Mouse (Mus musculus): ENCODE measurements around the gene Serpina5. TPM values are rescaled to one million over a fixed set of nuclear protein-coding genes. Genes with fewer than 3 reads are reported as not detected.
A peak's percentile ranks its signal among the peaks of the same experiment; 100 is the strongest.

Gene Serpina5
- polyA plus RNA-seq, 1 experiment: not detected

DNA sequence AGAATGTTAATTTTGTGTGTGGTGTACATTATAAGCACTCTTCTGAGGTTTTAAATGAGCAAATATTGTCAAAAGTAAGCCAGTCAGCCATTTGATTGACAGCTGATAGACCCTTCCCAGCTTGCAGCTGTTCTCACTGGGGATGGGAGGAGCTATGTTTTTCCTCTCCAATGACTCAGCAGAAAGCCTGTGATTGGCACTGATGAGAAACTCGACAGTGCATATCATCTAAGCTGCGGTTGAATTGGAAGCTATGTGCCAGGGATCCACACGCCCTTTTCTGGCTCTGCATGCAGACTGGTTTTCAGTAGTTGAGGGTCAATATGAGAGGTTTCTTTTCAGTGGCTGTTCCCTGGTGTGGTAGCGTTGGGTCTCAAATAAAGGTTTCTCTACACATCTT is 36.4 kb upstream of the Serpina5 start:
- WGBS: 29% methylated on average over 4 of the region's 4 CpGs
- H3K27ac ChIP-seq (ENCODE audit: insufficient read depth, low read depth, low read length): 0 out of 2 replicates have a peak overlapping the region, but pooled peaks have one; percentile 18
- no peak for TF ChIP-seq CTCF (IDR thresholded peaks at IDR 0.05; ENCODE audit: extremely low read depth, insufficient read length, insufficient replicate concordance, low read depth, low read length)
- TF ChIP-seq POLR2A (IDR thresholded peaks at IDR 0.05; ENCODE audit: low read depth, low read length): no peak

DNA sequence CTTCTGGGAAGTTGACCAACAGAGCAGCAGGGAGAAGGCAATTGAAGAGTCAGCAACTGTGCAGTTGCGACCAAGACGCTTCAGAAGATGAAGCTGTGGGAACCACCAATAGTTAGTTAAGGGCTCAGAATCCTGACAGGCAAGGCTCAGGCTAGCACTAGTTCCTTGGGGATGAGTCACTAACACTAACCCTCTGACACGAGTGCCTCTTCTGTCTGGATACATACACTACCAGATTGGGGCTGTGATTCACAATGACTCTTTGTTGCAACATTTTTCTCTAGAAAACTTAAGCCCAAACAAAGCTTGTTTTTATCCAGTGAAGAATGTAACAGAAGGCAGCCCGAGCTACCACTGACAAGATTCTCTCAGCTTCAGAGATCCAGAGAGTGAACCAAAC is 35.9 kb upstream of the Serpina5 start:
- WGBS: 65% methylated on average over 4 of the region's 4 CpGs
- no peaks in the 10 kb centered on the region for H3K27me3 ChIP-seq (ENCODE audit: control insufficient read depth, insufficient read depth, low read length)
- H3K4me3 ChIP-seq (ENCODE audit: low read depth, low read length): no peak overlapping the region
- peak overlapping the region; percentile 49; the same call in 1 of the 2 replicates for H3K27ac ChIP-seq (ENCODE audit: insufficient read depth, low read depth, low read length)
- TF ChIP-seq POLR2A (IDR thresholded peaks at IDR 0.05; ENCODE audit: low read depth, low read length) (no peak), CTCF (IDR thresholded peaks at IDR 0.05; ENCODE audit: extremely low read depth, insufficient read length, insufficient replicate concordance, low read depth, low read length) (no peak)
- no peaks in the 10 kb centered on the region for H3K36me3 ChIP-seq (ENCODE audit: control insufficient read depth, insufficient read depth, low read length)
- no peaks in the 10 kb centered on the region for H3K4me1 ChIP-seq (ENCODE audit: control insufficient read depth, insufficient read depth, insufficient read length, low read length)

More for the DNA sequence above, 36.4 kb upstream of the Serpina5 start:
- Histone ChIP-seq H3K36me3 (ENCODE audit: control insufficient read depth, insufficient read depth, low read length) (no peaks in the 10 kb centered on the region), H3K4me3 (ENCODE audit: low read depth, low read length) (no peak overlapping the region), H3K27me3 (ENCODE audit: control insufficient read depth, insufficient read depth, low read length) (no peaks in the 10 kb centered on the region), H3K4me1 (ENCODE audit: control insufficient read depth, insufficient read depth, insufficient read length, low read length) (no peaks in the 10 kb centered on the region)

DNA sequence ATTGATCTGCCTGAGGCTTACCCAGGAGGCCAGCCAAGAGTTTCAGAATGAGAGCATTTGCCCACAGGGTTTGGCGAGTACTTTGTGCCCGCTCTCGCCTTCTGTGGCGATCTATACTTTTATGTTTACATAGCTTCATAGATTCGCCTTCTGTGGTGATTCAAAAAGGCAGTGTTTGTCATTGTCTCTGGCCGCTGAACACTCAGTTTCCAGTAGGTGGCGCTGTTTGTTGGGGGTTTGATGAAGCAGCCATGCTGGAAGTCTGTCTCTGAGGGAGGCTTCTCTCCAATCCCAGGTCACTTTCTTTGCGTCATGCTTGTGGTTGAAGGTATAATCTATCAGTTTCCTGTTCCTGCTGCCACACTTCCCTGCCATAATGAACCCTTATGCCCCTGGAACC is 34.7 kb upstream of the Serpina5 start:
- TF ChIP-seq POLR2A (IDR thresholded peaks at IDR 0.05; ENCODE audit: low read depth, low read length) (no peak), CTCF (IDR thresholded peaks at IDR 0.05; ENCODE audit: extremely low read depth, insufficient read length, insufficient replicate concordance, low read depth, low read length) (peak; percentile 74; the same call in 1 of the 2 replicates)
- Histone ChIP-seq H3K4me1 (ENCODE audit: control insufficient read depth, insufficient read depth, insufficient read length, low read length) (no peaks in the 10 kb centered on the region), H3K27ac (ENCODE audit: insufficient read depth, low read depth, low read length) (no peak overlapping the region), H3K27me3 (ENCODE audit: control insufficient read depth, insufficient read depth, low read length) (no peaks in the 10 kb centered on the region), H3K36me3 (ENCODE audit: control insufficient read depth, insufficient read depth, low read length) (no peaks in the 10 kb centered on the region), H3K4me3 (ENCODE audit: low read depth, low read length) (no peak overlapping the region)
- WGBS: 13% methylated on average over 8 of the region's 8 CpGs

DNA sequence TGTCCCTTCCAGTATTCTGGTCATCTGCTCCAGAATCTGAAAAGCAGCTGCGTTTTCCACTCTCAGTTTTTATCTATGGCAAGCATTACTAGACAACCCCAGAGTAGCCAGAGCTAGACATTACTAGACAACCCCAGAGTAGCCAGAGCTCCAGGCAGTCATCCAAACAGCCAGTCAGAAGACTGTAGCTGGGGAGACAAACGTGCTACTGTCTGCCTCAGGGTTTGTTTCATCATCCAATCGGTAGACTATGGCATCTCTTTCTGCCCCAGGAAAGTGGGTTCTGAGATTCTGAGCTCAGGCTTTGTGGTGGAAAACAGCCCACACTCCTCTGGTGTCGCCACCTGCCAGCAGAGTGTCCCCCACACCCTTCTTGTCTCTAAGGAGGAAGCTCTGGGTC is 33.4 kb upstream of the Serpina5 start:
- TF ChIP-seq CTCF (IDR thresholded peaks at IDR 0.05; ENCODE audit: extremely low read depth, insufficient read length, insufficient replicate concordance, low read depth, low read length): no peak
- no peak for TF ChIP-seq POLR2A (IDR thresholded peaks at IDR 0.05; ENCODE audit: low read depth, low read length)

DNA sequence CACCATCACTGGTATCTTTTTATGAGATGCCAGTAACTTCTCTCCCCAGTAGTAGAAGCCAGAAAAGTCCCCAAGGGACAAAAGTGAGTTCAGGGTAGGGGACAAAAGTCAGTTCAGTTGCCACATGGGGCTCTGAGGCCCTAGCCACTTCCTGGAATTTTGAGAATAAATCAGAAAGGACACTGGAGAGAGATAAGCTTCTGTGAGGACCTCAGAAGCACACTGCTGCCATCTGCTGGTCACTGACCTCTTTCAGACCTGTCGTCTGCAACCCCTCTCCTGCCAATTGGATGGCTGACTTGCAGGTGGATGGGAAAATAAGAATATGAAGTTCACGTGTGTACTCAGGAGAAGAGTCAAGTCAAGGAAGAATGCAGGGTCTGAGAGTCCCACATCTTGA is 31.3 kb upstream of the Serpina5 start:
- WGBS: 3% methylated on average over 2 of the region's 2 CpGs
- no peaks in the 10 kb centered on the region for H3K36me3 ChIP-seq (ENCODE audit: control insufficient read depth, insufficient read depth, low read length)
- TF ChIP-seq POLR2A (IDR thresholded peaks at IDR 0.05; ENCODE audit: low read depth, low read length) (no peak), CTCF (IDR thresholded peaks at IDR 0.05; ENCODE audit: extremely low read depth, insufficient read length, insufficient replicate concordance, low read depth, low read length) (peak; percentile 84; the same call in 1 of the 2 replicates)

More for the DNA sequence above, 33.4 kb upstream of the Serpina5 start:
- H3K4me3 ChIP-seq (ENCODE audit: low read depth, low read length): no peak overlapping the region; the same call in 1 of the 2 replicates
- H3K36me3 ChIP-seq (ENCODE audit: control insufficient read depth, insufficient read depth, low read length): no peaks in the 10 kb centered on the region
- no peaks in the 10 kb centered on the region for H3K27me3 ChIP-seq (ENCODE audit: control insufficient read depth, insufficient read depth, low read length)
- H3K4me1 ChIP-seq (ENCODE audit: control insufficient read depth, insufficient read depth, insufficient read length, low read length): peaks cover 3% of the 10 kb centered on the region; the same call in 1 of the 2 replicates
- H3K27ac ChIP-seq (ENCODE audit: insufficient read depth, low read depth, low read length): no peak overlapping the region
- 18% methylated on average over 4 of the region's 4 CpGs for WGBS

DNA sequence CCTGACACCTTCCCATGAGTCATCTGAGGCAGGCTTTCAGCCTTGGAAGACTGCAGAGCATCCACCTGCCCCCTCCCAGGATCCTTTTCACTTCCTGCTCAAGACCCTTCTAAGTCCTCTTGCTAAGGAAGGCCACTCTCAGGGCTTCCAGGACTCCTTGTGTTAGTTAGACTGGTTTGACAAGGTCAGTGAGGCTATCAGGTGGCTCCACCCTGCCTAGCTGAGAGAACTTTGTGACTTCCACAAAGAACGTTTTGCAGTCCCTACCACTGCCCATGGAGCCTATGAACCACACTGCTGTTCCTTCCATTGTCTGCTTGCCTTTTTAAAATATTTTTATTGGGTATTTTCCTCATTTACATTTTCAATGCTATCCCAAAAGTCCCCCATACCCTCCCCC is 29.2 kb upstream of the Serpina5 start:
- Histone ChIP-seq H3K27ac (ENCODE audit: insufficient read depth, low read depth, low read length) (no peak overlapping the region), H3K36me3 (ENCODE audit: control insufficient read depth, insufficient read depth, low read length) (no peaks in the 10 kb centered on the region), H3K4me3 (ENCODE audit: low read depth, low read length) (no peak overlapping the region), H3K4me1 (ENCODE audit: control insufficient read depth, insufficient read depth, insufficient read length, low read length) (peaks cover 3% of the 10 kb centered on the region; the same call in 1 of the 2 replicates), H3K27me3 (ENCODE audit: control insufficient read depth, insufficient read depth, low read length) (no peaks in the 10 kb centered on the region)
- TF ChIP-seq CTCF (IDR thresholded peaks at IDR 0.05; ENCODE audit: extremely low read depth, insufficient read length, insufficient replicate concordance, low read depth, low read length) (no peak), POLR2A (IDR thresholded peaks at IDR 0.05; ENCODE audit: low read depth, low read length) (no peak)
- 9% methylated on average over 1 of the region's 1 CpGs for WGBS

More for the DNA sequence above, 31.3 kb upstream of the Serpina5 start:
- H3K27ac ChIP-seq (ENCODE audit: insufficient read depth, low read depth, low read length): no peak overlapping the region
- no peak overlapping the region for H3K4me3 ChIP-seq (ENCODE audit: low read depth, low read length)
- H3K4me1 ChIP-seq (ENCODE audit: control insufficient read depth, insufficient read depth, insufficient read length, low read length): peaks cover 3% of the 10 kb centered on the region; the same call in 1 of the 2 replicates
- no peaks in the 10 kb centered on the region for H3K27me3 ChIP-seq (ENCODE audit: control insufficient read depth, insufficient read depth, low read length)

DNA sequence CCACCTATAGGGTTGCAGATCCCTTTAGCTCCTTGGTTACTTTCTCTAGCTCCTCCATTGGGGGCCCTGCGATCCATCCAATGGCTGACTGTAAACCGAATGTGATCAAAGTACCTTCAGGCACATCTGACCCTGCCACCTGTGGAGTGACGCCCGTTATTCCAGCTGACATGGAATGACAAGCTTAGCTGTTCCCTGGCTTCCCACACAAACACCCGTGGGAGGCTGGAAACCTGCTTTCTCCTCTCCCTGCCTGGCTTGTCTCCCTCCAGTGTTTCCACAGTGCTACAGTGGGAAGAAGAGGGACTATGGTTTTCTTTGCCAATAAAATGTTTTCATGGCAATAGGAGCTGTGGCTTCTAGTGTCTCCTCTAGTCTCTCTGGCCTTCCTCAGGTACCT is 28.6 kb upstream of the Serpina5 start:
- no peaks in the 10 kb centered on the region for H3K27me3 ChIP-seq (ENCODE audit: control insufficient read depth, insufficient read depth, low read length)
- TF ChIP-seq POLR2A (IDR thresholded peaks at IDR 0.05; ENCODE audit: low read depth, low read length) (no peak), CTCF (IDR thresholded peaks at IDR 0.05; ENCODE audit: extremely low read depth, insufficient read length, insufficient replicate concordance, low read depth, low read length) (no peak)
- no peaks in the 10 kb centered on the region for H3K36me3 ChIP-seq (ENCODE audit: control insufficient read depth, insufficient read depth, low read length)
- 47% methylated on average over 5 of the region's 5 CpGs for WGBS
- no peak overlapping the region for H3K4me3 ChIP-seq (ENCODE audit: low read depth, low read length)
- no peak overlapping the region for H3K27ac ChIP-seq (ENCODE audit: insufficient read depth, low read depth, low read length)
- peaks cover 3% of the 10 kb centered on the region; the same call in 1 of the 2 replicates for H3K4me1 ChIP-seq (ENCODE audit: control insufficient read depth, insufficient read depth, insufficient read length, low read length)
